Mouse (Mus musculus): Measurements from ENCODE around the gene Slx4ip.
A peak's percentile ranks its signal among the peaks of the same experiment; 100 is the strongest.

The Slx4ip gene

DNA sequence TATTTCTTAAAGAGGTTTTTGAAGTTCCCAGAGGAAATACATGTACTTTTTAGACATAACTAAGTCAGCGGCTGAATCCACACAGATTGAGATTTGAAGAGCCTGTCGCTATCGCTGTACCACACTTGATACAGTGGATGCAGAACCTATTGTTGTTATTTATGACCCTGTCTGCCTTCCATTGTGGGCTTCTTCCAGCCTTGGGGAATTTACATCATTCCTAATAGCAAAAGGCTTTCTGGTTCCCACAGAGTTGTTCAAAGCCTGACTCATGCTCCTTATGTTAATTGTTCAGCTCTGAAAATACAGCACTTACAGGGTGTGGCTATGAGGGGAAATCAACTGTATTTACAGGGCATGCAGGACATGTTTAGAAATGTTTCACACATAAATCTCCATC lies 173.5 kb downstream of the Slx4ip start:
- no peak for DNase-seq (ENCODE audit: low spot score in 2 of 2)

GRCm38 (mm10) chr2:137067479-137068110 lies 176.6 kb downstream of the Slx4ip start:
- DNase-seq (ENCODE audit: low spot score in 2 of 2), result no peak

GRCm38 (mm10) chr2:137073473-137074312 lies 182.7 kb downstream of the Slx4ip start:
- no peak for DNase-seq (ENCODE audit: low spot score in 2 of 2)

GRCm38 (mm10) chr2:137074313-137074620 lies 183.2 kb downstream of the Slx4ip start:
- no peak for DNase-seq (ENCODE audit: low spot score in 2 of 2)

DNA sequence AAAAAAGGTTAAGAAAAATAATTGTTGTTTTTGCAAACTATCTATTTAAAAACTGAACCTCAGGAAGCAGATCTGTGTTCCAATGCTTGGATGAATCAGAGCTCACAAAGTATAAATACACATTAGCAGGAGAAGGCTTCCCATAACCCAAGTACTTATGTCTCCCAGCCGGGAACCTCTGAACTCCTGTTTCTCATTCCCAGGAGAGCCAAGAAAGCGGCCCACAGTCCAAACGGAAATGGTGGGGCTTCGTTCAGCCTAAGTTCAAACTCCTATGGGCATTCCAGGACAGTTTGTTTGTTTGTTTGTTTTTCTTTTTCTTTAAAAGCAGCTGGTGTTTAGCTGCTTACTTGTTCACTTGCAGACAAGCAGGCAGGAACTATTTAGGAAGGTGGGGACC lies 187.8 kb downstream of the Slx4ip start:
- no peak for DNase-seq (ENCODE audit: low spot score in 2 of 2)

DNA sequence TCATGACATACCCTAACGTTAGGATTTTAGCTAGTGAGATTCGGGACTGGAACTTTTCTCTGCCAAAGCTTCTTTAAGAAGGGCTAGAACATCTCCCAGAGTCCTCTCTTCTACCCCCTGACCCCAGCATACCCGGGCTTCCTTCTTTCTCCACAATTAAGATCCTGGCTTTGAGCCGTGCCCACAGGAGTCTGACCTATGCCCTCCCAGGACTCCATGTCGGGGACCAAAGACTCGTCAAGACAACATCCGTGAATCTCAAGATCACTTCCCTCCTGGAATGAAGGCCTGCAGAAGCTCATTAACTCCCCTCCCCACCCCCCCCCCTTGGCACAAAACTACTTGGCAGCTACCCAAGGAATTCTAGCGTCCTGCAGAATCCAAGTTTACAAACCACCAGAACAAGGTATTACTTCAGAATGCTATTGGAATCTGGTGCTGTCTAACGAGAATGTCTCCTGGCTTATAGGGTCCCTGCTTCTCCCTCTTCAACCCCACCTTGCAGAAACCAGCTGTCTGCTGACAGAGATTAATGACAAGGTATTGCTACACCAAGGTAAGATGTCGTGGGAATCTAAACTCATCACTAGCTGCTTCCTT lies 188.8 kb downstream of the Slx4ip start:
- DNase-seq (ENCODE audit: low spot score in 2 of 2), result no peak

DNA sequence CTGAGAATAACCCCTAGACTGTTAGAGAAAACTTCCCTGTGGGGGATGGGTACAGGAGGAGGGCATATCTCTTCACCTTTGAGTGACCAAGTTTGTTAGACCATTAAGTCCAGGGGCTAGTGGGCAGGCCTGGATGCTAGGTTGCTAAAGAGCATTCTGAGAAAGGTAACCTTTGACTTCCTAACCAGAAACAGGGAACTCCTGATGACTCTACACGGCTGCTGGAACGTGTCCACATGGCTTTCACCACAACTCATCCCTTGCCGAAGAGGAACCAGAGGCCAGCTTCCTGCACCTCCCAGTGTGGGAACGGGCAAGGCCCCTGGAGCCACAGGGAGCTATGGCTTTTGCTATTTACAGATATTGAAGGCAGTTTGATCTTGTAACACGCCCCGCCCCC lies 189.4 kb downstream of the Slx4ip start:
- no peak for DNase-seq (ENCODE audit: low spot score in 2 of 2)

DNA sequence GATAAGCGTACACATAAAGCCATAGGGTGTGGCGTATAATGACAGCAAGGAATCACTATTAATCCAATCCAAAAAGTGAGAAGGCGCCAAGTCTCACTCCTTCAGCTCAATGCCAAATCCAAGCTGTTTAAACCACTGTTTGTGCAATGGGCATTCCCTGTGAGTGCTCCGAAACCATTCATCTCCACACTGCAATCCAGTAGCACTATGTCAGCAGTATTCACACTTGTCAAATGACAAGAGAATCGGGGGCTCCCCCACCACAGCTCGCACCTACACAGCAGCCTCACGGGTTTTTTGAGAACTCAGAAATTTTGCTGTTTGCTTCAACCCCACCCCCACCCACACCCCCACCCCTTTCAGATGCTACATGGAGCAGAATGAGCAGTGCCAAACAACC lies 190.0 kb downstream of the Slx4ip start:
- DNase-seq (ENCODE audit: low spot score in 2 of 2), result no peak

- DNase-seq (ENCODE audit: low spot score in 2 of 2), result peak in 1 of 2 experiments; percentile 21
Observed at GRCm38 (mm10) chr2:137082896-137083620, 192.0 kb downstream of the Slx4ip start.

- no peak for DNase-seq (ENCODE audit: low spot score in 2 of 2)
Observed at GRCm38 (mm10) chr2:137085257-137085656, 194.2 kb downstream of the Slx4ip start.

DNA sequence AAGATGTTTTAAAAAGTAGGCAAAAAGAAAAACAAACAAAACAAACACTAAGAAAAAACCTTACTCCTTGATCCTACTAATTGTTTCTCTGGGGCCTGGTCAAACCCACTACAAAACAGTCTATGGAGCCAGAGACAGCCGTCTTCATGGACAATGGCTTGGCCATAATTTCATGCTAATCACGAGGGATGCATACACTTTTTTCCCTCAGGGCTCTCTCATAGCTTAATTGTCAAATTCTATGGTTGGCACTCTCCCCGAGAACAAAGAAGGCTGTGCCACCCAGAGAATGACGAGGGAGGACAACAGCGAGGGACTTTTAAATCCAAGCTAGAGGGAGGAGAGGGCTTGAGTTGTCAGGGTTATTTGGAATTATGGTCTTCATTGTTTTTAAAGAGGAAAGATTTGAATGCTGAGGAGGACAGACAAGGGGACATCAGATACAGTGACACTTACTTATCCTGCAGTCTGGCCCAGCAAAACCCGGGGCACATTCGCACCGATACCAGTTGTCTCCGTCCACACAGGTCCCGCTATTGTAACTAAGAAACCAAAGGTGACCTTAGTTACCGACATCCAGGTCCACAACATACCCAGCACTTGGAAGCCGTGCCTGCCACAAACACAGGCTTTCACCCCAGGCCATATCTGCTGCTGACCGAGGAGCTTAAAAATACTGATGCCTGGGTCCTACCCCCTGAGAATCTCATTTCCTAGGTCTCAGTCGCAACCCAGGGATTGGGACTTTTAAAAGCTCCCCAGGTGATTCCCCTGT lies 195.8 kb downstream of the Slx4ip start:
- DNase-seq (ENCODE audit: low spot score in 2 of 2), result no peak

- no peak for DNase-seq (ENCODE audit: low spot score in 2 of 2)
Observed at GRCm38 (mm10) chr2:137087705-137088104, 196.7 kb downstream of the Slx4ip start.

GRCm38 (mm10) chr2:137091766-137092522 lies 200.9 kb downstream of the Slx4ip start:
- no peak for DNase-seq (ENCODE audit: low spot score in 2 of 2)

DNA sequence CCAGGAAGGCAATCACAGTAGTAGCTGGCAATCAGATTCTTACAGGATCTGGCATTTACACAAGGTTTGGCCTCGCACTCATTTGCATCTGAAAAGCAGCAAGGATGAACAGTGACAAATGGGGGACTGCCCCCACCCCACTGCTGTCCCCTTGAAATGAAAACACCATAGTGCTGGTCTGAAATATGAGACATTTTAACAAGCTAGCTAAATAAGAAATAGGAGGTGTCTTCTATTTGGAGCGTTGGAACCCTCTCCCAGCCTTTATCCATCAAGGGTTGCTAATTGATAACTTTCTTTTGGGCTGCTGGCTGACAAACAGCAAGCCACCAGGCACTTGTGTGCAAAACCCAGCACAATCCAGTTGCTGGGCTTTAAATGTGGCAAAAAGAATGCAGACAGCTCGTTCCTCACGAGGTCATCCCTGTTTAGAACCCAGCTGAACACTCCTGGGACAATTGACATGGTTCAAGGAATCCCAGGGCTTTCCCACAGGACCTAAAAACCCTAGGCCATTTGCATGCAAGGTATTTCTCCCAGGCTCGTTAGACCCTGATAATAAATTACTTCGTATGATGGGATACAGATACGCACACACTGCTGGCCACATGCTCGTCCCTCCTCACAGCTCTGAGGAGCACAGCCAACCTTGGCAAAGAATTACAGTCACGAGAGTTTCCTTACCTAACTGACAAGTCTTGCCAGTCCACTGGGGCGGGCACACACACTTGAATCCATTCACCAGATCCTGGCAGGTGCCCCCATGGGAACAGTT lies 201.7 kb downstream of the Slx4ip start:
- DNase-seq (ENCODE audit: low spot score in 2 of 2), result no peak

GRCm38 (mm10) chr2:137093298-137093630 lies 202.2 kb downstream of the Slx4ip start:
- DNase-seq (ENCODE audit: low spot score in 2 of 2), result no peak

DNA sequence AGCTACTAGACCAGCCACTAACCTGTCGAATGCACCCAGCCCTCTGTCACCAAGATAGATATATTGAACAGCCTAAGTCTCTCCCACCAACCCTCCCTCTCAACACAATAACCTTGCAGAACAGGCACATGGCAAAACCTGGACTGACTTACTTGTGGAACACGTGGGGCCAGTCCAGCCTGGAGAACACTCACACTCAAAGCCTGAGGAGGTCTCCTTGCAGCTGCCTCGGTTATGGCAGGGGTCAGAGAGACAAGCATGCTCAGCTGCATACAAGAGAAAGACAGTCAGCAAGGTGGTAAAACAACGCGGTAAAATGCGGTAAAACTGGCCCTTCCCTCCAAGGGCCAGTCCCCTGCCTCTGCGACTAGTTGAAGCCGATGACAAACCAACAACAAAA lies 203.3 kb downstream of the Slx4ip start:
- DNase-seq (ENCODE audit: low spot score in 2 of 2), result no peak

GRCm38 (mm10) chr2:137096981-137097460 lies 206.0 kb downstream of the Slx4ip start:
- DNase-seq (ENCODE audit: low spot score in 2 of 2), result no peak

GRCm38 (mm10) chr2:137098269-137099035 lies 207.4 kb downstream of the Slx4ip start:
- DNase-seq (ENCODE audit: low spot score in 2 of 2), result no peak

- DNase-seq (ENCODE audit: low spot score in 2 of 2), result no peak
Observed at GRCm38 (mm10) chr2:137099211-137099734, 208.3 kb downstream of the Slx4ip start.

Measured in frontal cortex, postnatal 14 days (tissue).